Mouse (Mus musculus) heart, embryonic 11.5 days (tissue): Measurements from ENCODE around the gene Tanc2. TPM values are rescaled to one million over a fixed set of nuclear protein-coding genes. Genes with fewer than 3 reads are reported as not detected.

ENCODE experiments used
- ATAC-seq: fragments of 200-750 bp; cut with Nextera tagmentation; replicated peaks from 2 replicates; pipeline ENCODE4 v1.8.0; 2017; ENCODE audit warnings: moderate library complexity; ENCODE audit not compliant: insufficient number of reproducible peaks, low FRiP score, low TSS enrichment
- H3K27ac ChIP-seq: fragments of 300-500 bp; sonication (generic); 2 replicates; pipeline ENCODE4 v1.5.1; 2014; ENCODE audit warnings: mild to moderate bottlenecking, low read depth, low read length
- H3K27me3 ChIP-seq: fragments of 300-500 bp; sonication (generic); 2 replicates; pipeline ENCODE4 v1.6.1; 2014; ENCODE audit warnings: mild to moderate bottlenecking, low read length, mixed read lengths; ENCODE audit not compliant: control insufficient read depth, insufficient read depth
- H3K36me3 ChIP-seq: fragments of 300-500 bp; sonication (generic); 2 replicates; pipeline ENCODE4 v1.6.1; 2014; ENCODE audit warnings: mild to moderate bottlenecking, low read length, moderate library complexity, mixed read lengths; ENCODE audit not compliant: control insufficient read depth, insufficient read depth
- H3K4me1 ChIP-seq: fragments of 300-500 bp; sonication (generic); 2 replicates; pipeline ENCODE4 v1.6.1; 2014; ENCODE audit warnings: low read length; ENCODE audit not compliant: control insufficient read depth, insufficient read depth
- H3K4me2 ChIP-seq: fragments of 300-500 bp; sonication (generic); 2 replicates; pipeline ENCODE4 v1.6.1; 2014; ENCODE audit warnings: mild to moderate bottlenecking, moderate library complexity
- H3K4me3 ChIP-seq: fragments of 300-500 bp; sonication (generic); 2 replicates; pipeline ENCODE4 v1.5.1; 2014; ENCODE audit warnings: low read depth, low read length
- H3K9ac ChIP-seq: fragments of 300-500 bp; sonication (generic); 2 replicates; pipeline ENCODE4 v1.6.1; 2014; ENCODE audit warnings: mild to moderate bottlenecking, low read depth, low read length, moderate library complexity
- H3K9me3 ChIP-seq: fragments of 300-500 bp; sonication (generic); replicated peaks from 2 replicates; pipeline ENCODE4 v1.6.1; 2016; ENCODE audit warnings: low read length; ENCODE audit not compliant: control insufficient read depth
- WGBS: fragments of 180-500 bp; shearing (Covaris S2); extraction: QIAGEN DNeasy Blood & Tissue Kit; methylation state at CpG from one replicate; pipeline ENCODE4 v1.1.7; 2014; ENCODE audit not compliant: insufficient replicate concordance; 5-methylcytosine and 5-hydroxymethylcytosine counted together
- polyA plus RNA-seq: library from polyadenylated mRNA; unstranded; fragments of >200 nt; fragmentation: Nextera tagmentation; extraction: Ambion mirVana; gene quantifications from 2 replicates; pipeline ENCODE4 v1.2.1, GENCODE M21; 2014

Gene Tanc2
- polyA plus RNA-seq, 1 experiment from 2014 or later = 24.8 TPM

GRCm38 (mm10) chr11:105589231-105589876 is 432 bp upstream of the Tanc2 start:
- Histone ChIP-seq H3K9me3 (no peaks in the 10 kb centered on the region), H3K27ac (peak overlapping the region; percentile 95), H3K9ac (peak overlapping the region; percentile 97), H3K27me3 (no peaks in the 10 kb centered on the region), H3K4me1 (peaks cover 8% of the 10 kb centered on the region), H3K36me3 (no peaks in the 10 kb centered on the region), H3K4me2 (peak overlapping the region; percentile 73), H3K4me3 (peak overlapping the region; percentile 90)
- WGBS = under 1% methylated on average over 32 of the region's 70 CpGs
- ATAC-seq = peak; percentile 93

- H3K9ac ChIP-seq = no peak overlapping the region
- H3K27me3 ChIP-seq = no peaks in the 10 kb centered on the region
- no peak for ATAC-seq
- no peak overlapping the region for H3K4me3 ChIP-seq
- peaks cover 8% of the 10 kb centered on the region for H3K4me1 ChIP-seq
- H3K9me3 ChIP-seq = no peaks in the 10 kb centered on the region
- no peaks in the 10 kb centered on the region for H3K36me3 ChIP-seq
- peak overlapping the region; percentile 73; the same call in 1 of the 2 replicates for H3K4me2 ChIP-seq
- H3K27ac ChIP-seq = no peak overlapping the region
- 11% methylated on average over 1 of the region's 1 CpGs for WGBS
These were observed 2.1 kb downstream of the Tanc2 start for GRCm38 (mm10) chr11:105591905-105592304.

- Histone ChIP-seq H3K9me3 (no peaks in the 10 kb centered on the region), H3K4me1 (no peaks in the 10 kb centered on the region), H3K36me3 (no peaks in the 10 kb centered on the region), H3K27ac (no peak overlapping the region), H3K4me3 (no peak overlapping the region), H3K27me3 (no peaks in the 10 kb centered on the region), H3K9ac (no peak overlapping the region), H3K4me2 (no peak overlapping the region)
- no peak for ATAC-seq
These were observed 12.4 kb downstream of the Tanc2 start for GRCm38 (mm10) chr11:105602177-105602576.

GRCm38 (mm10) chr11:105626201-105626600 is 36.4 kb downstream of the Tanc2 start:
- H3K9ac ChIP-seq = no peak overlapping the region
- no peak overlapping the region for H3K27ac ChIP-seq
- peaks cover 8% of the 10 kb centered on the region for H3K4me1 ChIP-seq
- no peaks in the 10 kb centered on the region for H3K27me3 ChIP-seq
- no peak overlapping the region for H3K4me2 ChIP-seq
- no peak for ATAC-seq
- H3K9me3 ChIP-seq = no peaks in the 10 kb centered on the region
- WGBS = 93% methylated on average over 1 of the region's 1 CpGs
- peaks cover 2% of the 10 kb centered on the region; the same call in 1 of the 2 replicates for H3K36me3 ChIP-seq
- no peak overlapping the region for H3K4me3 ChIP-seq

- ATAC-seq = no peak
- H3K9me3 ChIP-seq = no peaks in the 10 kb centered on the region
These were observed 54.2 kb downstream of the Tanc2 start for GRCm38 (mm10) chr11:105643995-105644394.

GRCm38 (mm10) chr11:105648026-105648425 is 58.2 kb downstream of the Tanc2 start:
- Histone ChIP-seq H3K4me3 (no peak overlapping the region), H3K9me3 (no peaks in the 10 kb centered on the region), H3K36me3 (no peaks in the 10 kb centered on the region), H3K27me3 (no peaks in the 10 kb centered on the region), H3K4me2 (no peak overlapping the region), H3K9ac (no peak overlapping the region), H3K27ac (no peak overlapping the region), H3K4me1 (no peaks in the 10 kb centered on the region)
- WGBS = 92% methylated on average over 2 of the region's 2 CpGs
- no peak for ATAC-seq

More at GRCm38 (mm10) chr11:105643995-105644394, 54.2 kb downstream of the Tanc2 start:
- H3K36me3 ChIP-seq = no peaks in the 10 kb centered on the region
- no peak overlapping the region for H3K4me2 ChIP-seq
- H3K27me3 ChIP-seq = no peaks in the 10 kb centered on the region
- no peak overlapping the region for H3K9ac ChIP-seq
- H3K4me3 ChIP-seq = no peak overlapping the region
- no peak overlapping the region for H3K27ac ChIP-seq
- no peaks in the 10 kb centered on the region for H3K4me1 ChIP-seq

GRCm38 (mm10) chr11:105654616-105655015 is 64.8 kb downstream of the Tanc2 start:
- Histone ChIP-seq H3K9ac (no peak overlapping the region), H3K4me2 (no peak overlapping the region), H3K27me3 (no peaks in the 10 kb centered on the region), H3K4me1 (no peaks in the 10 kb centered on the region), H3K9me3 (no peaks in the 10 kb centered on the region), H3K27ac (no peak overlapping the region), H3K36me3 (no peaks in the 10 kb centered on the region), H3K4me3 (no peak overlapping the region)
- no peak for ATAC-seq
- WGBS = 83% methylated on average over 2 of the region's 2 CpGs

GRCm38 (mm10) chr11:105655335-105655734 is 65.5 kb downstream of the Tanc2 start:
- Histone ChIP-seq H3K4me3 (no peak overlapping the region), H3K27me3 (no peaks in the 10 kb centered on the region), H3K4me2 (no peak overlapping the region), H3K9ac (no peak overlapping the region), H3K27ac (no peak overlapping the region), H3K9me3 (no peaks in the 10 kb centered on the region), H3K36me3 (no peaks in the 10 kb centered on the region), H3K4me1 (no peaks in the 10 kb centered on the region)
- no peak for ATAC-seq
- WGBS = 85% methylated on average over 4 of the region's 4 CpGs

GRCm38 (mm10) chr11:105667879-105668278 is 78.1 kb downstream of the Tanc2 start:
- no peak overlapping the region for H3K4me2 ChIP-seq
- no peaks in the 10 kb centered on the region for H3K36me3 ChIP-seq
- H3K9me3 ChIP-seq = no peaks in the 10 kb centered on the region
- H3K4me3 ChIP-seq = no peak overlapping the region
- no peaks in the 10 kb centered on the region for H3K27me3 ChIP-seq
- no peaks in the 10 kb centered on the region for H3K4me1 ChIP-seq
- 91% methylated on average over 1 of the region's 1 CpGs for WGBS
- H3K9ac ChIP-seq = no peak overlapping the region
- H3K27ac ChIP-seq = no peak overlapping the region
- no peak for ATAC-seq
